In genomic region chr1:177440411-177440810, GRCm38 (mm10) we compare ENCODE assay signal across 10 mouse cellular contexts. TPM values are rescaled to one million over a fixed set of nuclear protein-coding genes. Genes with fewer than 3 reads are reported as not detected.
DNase-seq lines count a peak whose midpoint lies in the region; ATAC-seq and TF ChIP-seq lines count a peak whose summit lies in the region.
"Had no signal": no experiment of that assay in that cellular context is flagged by ENCODE, and none has a peak within 500 bp of the region (broad histone marks: within the 10 kb centered on the region; RNA-seq: fewer than 3 reads in every experiment).

No protein-coding gene starts in this region.

- TF ChIP-seq EP300 in CH12.LX (IDR thresholded peaks at IDR 0.05; ENCODE audit: low read length): no peak

- no peaks in the 10 kb centered on the region; the same call in 1 of the 2 replicates for H3K4me1 ChIP-seq in hindbrain, embryonic 11.5 days (replicated peaks; ENCODE audit: control insufficient read depth, insufficient read depth, low read length)
- peaks cover 19% of the 10 kb centered on the region for H3K4me1 ChIP-seq in hindbrain, embryonic 14.5 days (replicated peaks; ENCODE audit: control insufficient read depth, insufficient read depth, low read length)
- peaks cover 0 to 18% of the 10 kb centered on the region in 2 experiments; a peak in 3 of 4 replicates for H3K4me1 ChIP-seq in CH12.LX (ENCODE audit: control insufficient read depth in 1 of 2, insufficient read depth in 2 of 2)
- H3K4me1 ChIP-seq in liver, embryonic 12.5 days: peaks cover 33% of the 10 kb centered on the region

- no peak for TF ChIP-seq RAD21 in CH12.LX (IDR thresholded peaks at IDR 0.05; ENCODE audit: low read depth, low read length)

- peak overlapping the region; percentile 51 for H3K4me2 ChIP-seq in hindbrain, embryonic 11.5 days (replicated peaks; ENCODE audit: low read depth, low read length)
- H3K4me2 ChIP-seq in hindbrain, embryonic 14.5 days (replicated peaks): no peak overlapping the region
- H3K4me2 ChIP-seq in CH12.LX (ENCODE audit: insufficient read depth, low read depth, poor library complexity, severe bottlenecking): peak overlapping the region; percentile 94
- H3K4me2 ChIP-seq in liver, embryonic 12.5 days: peak overlapping the region; percentile 93

- H3K36me3 ChIP-seq in hindbrain, embryonic 11.5 days (ENCODE audit: control insufficient read depth, insufficient read depth, low read length): no peaks in the 10 kb centered on the region
- no peaks in the 10 kb centered on the region for H3K36me3 ChIP-seq in hindbrain, embryonic 14.5 days (replicated peaks; ENCODE audit: control insufficient read depth, insufficient read depth)
- H3K36me3 ChIP-seq in CH12.LX (replicated peaks in 1 of 2; ENCODE audit: control insufficient read depth in 1 of 2, insufficient read depth in 1 of 2, low read length in 1 of 2): no peaks in the 10 kb centered on the region
- no peaks in the 10 kb centered on the region for H3K36me3 ChIP-seq in liver, embryonic 12.5 days

- H3K79me2 ChIP-seq in CH12.LX (replicated peaks; ENCODE audit: control insufficient read depth, extremely low read depth, insufficient read depth, poor library complexity, severe bottlenecking): no peaks in the 10 kb centered on the region; the same call in 1 of the 2 replicates

- ATAC-seq in CD4-positive, CD25-positive, alpha-beta regulatory T cell, adult 4 months: no peak
- no peak for ATAC-seq in hindbrain, embryonic 11.5 days (ENCODE audit: low FRiP score)
- ATAC-seq in hindbrain, embryonic 14.5 days (ENCODE audit: low FRiP score): no peak
- no peak for ATAC-seq in liver, embryonic 12.5 days
- ATAC-seq: Patski had no signal

- H3K27ac ChIP-seq in hindbrain, embryonic 11.5 days (ENCODE audit: low read depth, low read length): peak overlapping the region; percentile 97; the same call in 1 of the 2 replicates
- no peak overlapping the region for H3K27ac ChIP-seq in hindbrain, embryonic 14.5 days
- no peak overlapping the region for H3K27ac ChIP-seq in CH12.LX (ENCODE audit: insufficient read depth, low read depth)
- no peak overlapping the region for H3K27ac ChIP-seq in liver, embryonic 12.5 days

- H3K4me3 ChIP-seq in hindbrain, embryonic 11.5 days (ENCODE audit: low read depth, low read length): 0 out of 2 replicates have a peak overlapping the region, but pooled peaks have one; percentile 53
- H3K4me3 ChIP-seq in hindbrain, embryonic 14.5 days (replicated peaks; ENCODE audit: low read length): no peak overlapping the region
- H3K4me3 ChIP-seq in CH12.LX (replicated peaks in 1 of 3; ENCODE audit: low read depth in 2 of 3, low read length in 2 of 3, poor library complexity in 1 of 3): no peak overlapping the region
- peak overlapping the region; percentile 85 for H3K4me3 ChIP-seq in liver, embryonic 12.5 days

- 29% methylated on average over 1 of the region's 2 CpGs for WGBS in hindbrain, embryonic 11.5 days
- WGBS in hindbrain, embryonic 14.5 days: 0% methylated on average over 1 of the region's 2 CpGs
- 25% methylated on average over 2 of the region's 2 CpGs for WGBS in liver, embryonic 12.5 days (ENCODE audit: insufficient replicate concordance)

- no peaks in the 10 kb centered on the region for H3K9me3 ChIP-seq in hindbrain, embryonic 11.5 days (ENCODE audit: control insufficient read depth, low read length)
- H3K9me3 ChIP-seq in hindbrain, embryonic 14.5 days (ENCODE audit: control insufficient read depth, low read length): no peaks in the 10 kb centered on the region
- no peaks in the 10 kb centered on the region for H3K9me3 ChIP-seq in CH12.LX (replicated peaks; ENCODE audit: low read length)
- H3K9me3 ChIP-seq in liver, embryonic 12.5 days (replicated peaks): no peaks in the 10 kb centered on the region

- in situ Hi-C loops in CH12.LX (cut with MboI; ENCODE audit: low pct_ligation_motif_present, low pct_unique_long_range_greater_than_20kb, low sequenced_read_pairs): no loop called here

- no peak overlapping the region for H3K9ac ChIP-seq in hindbrain, embryonic 11.5 days (ENCODE audit: low read depth, low read length)
- no peak overlapping the region for H3K9ac ChIP-seq in hindbrain, embryonic 14.5 days
- H3K9ac ChIP-seq in CH12.LX (ENCODE audit: insufficient read depth, low read depth): no peak overlapping the region
- peak overlapping the region; percentile 90 for H3K9ac ChIP-seq in liver, embryonic 12.5 days

- no peak for TF ChIP-seq POLR2A in CH12.LX (IDR thresholded peaks at IDR 0.05; ENCODE audit: low read depth, low read length)

- TF ChIP-seq CTCF in CH12.LX (conservative IDR thresholded peaks at IDR 0.05 in 1 of 2, IDR thresholded peaks at IDR 0.05 in 1 of 2; ENCODE audit: low read depth in 2 of 2, low read length in 2 of 2): no peak

- DNase-seq in CD4-positive, CD25-positive, alpha-beta regulatory T cell, adult 2 months (ENCODE audit: low read depth, low spot score): peak; percentile 12
- no peak for DNase-seq in hindbrain, embryonic 11.5 days (ENCODE audit: low spot score)
- DNase-seq in hindbrain, embryonic 14.5 days (ENCODE audit: low spot score): no peak
- no peak for DNase-seq in CH12.LX (ENCODE audit: extremely low read depth)
- DNase-seq in adipocyte (ENCODE audit: low spot score): no peak
- DNase-seq in frontal cortex, postnatal 10 days (ENCODE audit: low spot score in 2 of 2): no peak
- DNase-seq: embryo, embryonic 11 days had no signal

- dilution Hi-C loops in CH12.LX (cut with MboI; ENCODE audit: extremely low pct_ligation_motif_present, extremely low pct_unique_long_range_greater_than_20kb, low sequenced_read_pairs): no loop called here

- H3K27me3 ChIP-seq in hindbrain, embryonic 11.5 days (ENCODE audit: control insufficient read depth, insufficient read depth, low read length): no peaks in the 10 kb centered on the region
- no peaks in the 10 kb centered on the region for H3K27me3 ChIP-seq in hindbrain, embryonic 14.5 days (ENCODE audit: control insufficient read depth, insufficient read depth, low read length)
- peaks cover 5% of the 10 kb centered on the region for H3K27me3 ChIP-seq in CH12.LX (replicated peaks)
- H3K27me3 ChIP-seq in liver, embryonic 12.5 days (replicated peaks): no peaks in the 10 kb centered on the region
- H3K27me3 ChIP-seq: Patski had no signal

TF ChIP-seq in CH12.LX, 34 proteins besides CTCF, POLR2A, EP300 and RAD21:
- no peak for TF ChIP-seq MYC (IDR thresholded peaks at IDR 0.05; ENCODE audit: low read depth, low read length)

RNA-seq across cellular contexts. Expression of gene Zbtb18, which starts 1.7 kb away (rescaled TPM):
- 1 to 10 TPM; 1.7 to 3.2 TPM for polyA plus RNA-seq in CD4-positive, CD25-positive, alpha-beta regulatory T cell, adult 4 months (2017; shearing (Covaris generic))
- polyA plus RNA-seq in hindbrain, embryonic 11.5 days (2014; fragmentation: Nextera tagmentation; extraction: Ambion mirVana): 9.4 and 20.0 TPM in 2 replicates
- polyA plus RNA-seq in hindbrain, embryonic 14.5 days (2014; fragmentation: Nextera tagmentation; extraction: Ambion mirVana): 8.2 and 9.0 TPM in 2 replicates
- 3.9 and 8.4 TPM in 2 replicates for total RNA-seq in CH12.LX (2012; rRNA removed)
- 10.0 and 10.5 TPM in 2 replicates for total RNA-seq in CH12.LX (2014; rRNA removed)
- polyA plus RNA-seq in CH12.LX (2012; ENCODE audit: insufficient read length, low read depth): 13.5 and 16.9 TPM in 2 replicates
- 0.49 TPM in 2 replicates for polyA plus RNA-seq in liver, embryonic 12.5 days (2016; fragmentation: Nextera tagmentation; extraction: Ambion mirVana)

Comparison
In these comparisons a context has a peak if more than half of its experiments do, and no peak if none do; other contexts are left out.
1. H3K4me3 ChIP-seq: peak in hindbrain, embryonic 11.5 days (single experiment) and liver, embryonic 12.5 days (single experiment); none in hindbrain, embryonic 14.5 days (single experiment) and CH12.LX (0 of 3).